Comparison of ENCODE assay signal across 13 mouse cellular contexts in genomic region chr1:168265594-168266390, GRCm38 (mm10).
A peak's percentile ranks its signal among the peaks of the same experiment; 100 is the strongest.
DNase-seq lines count a peak whose midpoint lies in the region; ATAC-seq and TF ChIP-seq lines count a peak whose summit lies in the region.
"Had no signal": no experiment of that assay in that cellular context is flagged by ENCODE, and none has a peak within 500 bp of the region (broad histone marks: within the 10 kb centered on the region; RNA-seq: fewer than 3 reads in every experiment).

No protein-coding gene starts in this region.

- H3K36me3 ChIP-seq in heart, embryonic 15.5 days: no peaks in the 10 kb centered on the region
- H3K36me3 ChIP-seq in midbrain, embryonic 12.5 days: no peaks in the 10 kb centered on the region
- H3K36me3 ChIP-seq in midbrain, embryonic 11.5 days (ENCODE audit: control insufficient read depth, insufficient read depth, low read length): no peaks in the 10 kb centered on the region
- H3K36me3 ChIP-seq in hindbrain, embryonic 12.5 days: no peaks in the 10 kb centered on the region
- H3K36me3 ChIP-seq in midbrain, postnatal 0 days (ENCODE audit: insufficient read depth, low read length): no peaks in the 10 kb centered on the region
- H3K36me3 ChIP-seq: limb, embryonic 13.5 days had no signal

- H3K9ac ChIP-seq in heart, embryonic 15.5 days: no peak overlapping the region
- H3K9ac ChIP-seq in midbrain, embryonic 12.5 days (replicated peaks): no peak overlapping the region
- no peak overlapping the region for H3K9ac ChIP-seq in midbrain, embryonic 11.5 days (ENCODE audit: low read length)
- H3K9ac ChIP-seq in hindbrain, embryonic 12.5 days: no peak overlapping the region; the same call in 1 of the 2 replicates
- H3K9ac ChIP-seq in midbrain, postnatal 0 days (replicated peaks; ENCODE audit: low read length, poor library complexity, severe bottlenecking): no peak overlapping the region
- H3K9ac ChIP-seq: limb, embryonic 13.5 days had no signal

- no peak for DNase-seq in heart, postnatal 14 days
- DNase-seq in midbrain, embryonic 11.5 days (ENCODE audit: low spot score, missing footprints): no peak
- DNase-seq in midbrain, postnatal 0 days (ENCODE audit: low spot score): no peak
- DNase-seq in spleen, postnatal 4 days (ENCODE audit: low spot score in 2 of 2): no peak
- no peak for DNase-seq in gastrocnemius, postnatal 14 days
- DNase-seq: B cell, adult 2 months; heart, postnatal 36 days; layer of hippocampus, postnatal 36 days; thymus, postnatal 36 days had no signal

- H3K9me3 ChIP-seq in heart, embryonic 15.5 days (replicated peaks): no peaks in the 10 kb centered on the region
- no peaks in the 10 kb centered on the region for H3K9me3 ChIP-seq in midbrain, embryonic 12.5 days
- no peaks in the 10 kb centered on the region for H3K9me3 ChIP-seq in midbrain, embryonic 11.5 days (ENCODE audit: control insufficient read depth, low read length)
- no peaks in the 10 kb centered on the region for H3K9me3 ChIP-seq in hindbrain, embryonic 12.5 days (replicated peaks)
- H3K9me3 ChIP-seq in midbrain, postnatal 0 days (ENCODE audit: low read length): no peaks in the 10 kb centered on the region
- H3K9me3 ChIP-seq: limb, embryonic 13.5 days had no signal

- ATAC-seq in heart, embryonic 15.5 days (replicated peaks; ENCODE audit: insufficient number of reproducible peaks, insufficient read depth, low FRiP score, low read depth): peak; percentile 50; the same call in 1 of the 2 replicates
- ATAC-seq in midbrain, embryonic 12.5 days (ENCODE audit: low FRiP score, low read depth): 0 out of 2 replicates have a peak, but pooled peaks have one; percentile 50
- no peak; the same call in 1 of the 2 replicates for ATAC-seq in midbrain, embryonic 11.5 days (ENCODE audit: low FRiP score)
- ATAC-seq in hindbrain, embryonic 12.5 days (ENCODE audit: low FRiP score): peak; percentile 57
- ATAC-seq in midbrain, postnatal 0 days (ENCODE audit: low FRiP score): peak; percentile 27; the same call in 1 of the 2 replicates

- no peak overlapping the region for H3K4me2 ChIP-seq in heart, embryonic 15.5 days
- H3K4me2 ChIP-seq in midbrain, embryonic 12.5 days (replicated peaks): no peak overlapping the region
- H3K4me2 ChIP-seq in midbrain, embryonic 11.5 days: no peak overlapping the region
- H3K4me2 ChIP-seq in hindbrain, embryonic 12.5 days (replicated peaks): 0 out of 2 replicates have a peak overlapping the region, but pooled peaks have one; percentile 1
- H3K4me2 ChIP-seq in midbrain, postnatal 0 days (ENCODE audit: low read depth, low read length, poor library complexity, severe bottlenecking): no peak overlapping the region
- H3K4me2 ChIP-seq: limb, embryonic 13.5 days had no signal

- H3K27ac ChIP-seq in heart, embryonic 15.5 days: no peak overlapping the region
- H3K27ac ChIP-seq in midbrain, embryonic 12.5 days (replicated peaks): peak overlapping the region; percentile 58
- H3K27ac ChIP-seq in midbrain, embryonic 11.5 days (ENCODE audit: low read depth, low read length): no peak overlapping the region
- peak overlapping the region; percentile 48; the same call in 1 of the 2 replicates for H3K27ac ChIP-seq in hindbrain, embryonic 12.5 days
- no peak overlapping the region for H3K27ac ChIP-seq in midbrain, postnatal 0 days (ENCODE audit: low read depth, low read length)
- H3K27ac ChIP-seq: limb, embryonic 13.5 days had no signal

- H3K4me3 ChIP-seq in heart, embryonic 15.5 days: no peak overlapping the region
- H3K4me3 ChIP-seq in midbrain, embryonic 12.5 days: no peak overlapping the region
- no peak overlapping the region for H3K4me3 ChIP-seq in midbrain, embryonic 11.5 days (ENCODE audit: low read depth, low read length)
- H3K4me3 ChIP-seq in hindbrain, embryonic 12.5 days: no peak overlapping the region
- no peak overlapping the region for H3K4me3 ChIP-seq in midbrain, postnatal 0 days (ENCODE audit: low read depth, low read length)
- H3K4me3 ChIP-seq: limb, embryonic 13.5 days had no signal

- H3K27me3 ChIP-seq in heart, embryonic 15.5 days: no peaks in the 10 kb centered on the region
- H3K27me3 ChIP-seq in midbrain, embryonic 12.5 days: no peaks in the 10 kb centered on the region
- H3K27me3 ChIP-seq in midbrain, embryonic 11.5 days (ENCODE audit: control insufficient read depth, insufficient read depth, low read length): no peaks in the 10 kb centered on the region
- no peaks in the 10 kb centered on the region for H3K27me3 ChIP-seq in hindbrain, embryonic 12.5 days
- no peaks in the 10 kb centered on the region for H3K27me3 ChIP-seq in midbrain, postnatal 0 days (ENCODE audit: insufficient read depth, low read length)

- WGBS in heart, embryonic 15.5 days: 68% methylated on average over 12 of the region's 12 CpGs
- 84% methylated on average over 12 of the region's 12 CpGs for WGBS in midbrain, embryonic 12.5 days
- 88% methylated on average over 12 of the region's 12 CpGs for WGBS in midbrain, embryonic 11.5 days
- 81% methylated on average over 12 of the region's 12 CpGs for WGBS in hindbrain, embryonic 12.5 days
- 63% methylated on average over 12 of the region's 12 CpGs for WGBS in midbrain, postnatal 0 days

- intact Hi-C loops in heart, postnatal 14 days (cut with DNase I): loop anchor here (2.0 kb wide), 1 partner anchor 19 kb away; no protein-coding TSS in a partner anchor
- intact Hi-C loops in gastrocnemius, postnatal 14 days (cut with DNase I; ENCODE audit: low total_unique reads): no loop called here

- no peak for TF ChIP-seq CTCF in midbrain, postnatal 0 days (IDR thresholded peaks at IDR 0.05)

- H3K4me1 ChIP-seq in heart, embryonic 15.5 days (replicated peaks): peaks cover 37% of the 10 kb centered on the region
- H3K4me1 ChIP-seq in midbrain, embryonic 12.5 days: peaks cover 36% of the 10 kb centered on the region
- H3K4me1 ChIP-seq in midbrain, embryonic 11.5 days (ENCODE audit: control insufficient read depth, insufficient read depth, low read length): no peaks in the 10 kb centered on the region
- H3K4me1 ChIP-seq in hindbrain, embryonic 12.5 days: peaks cover 33% of the 10 kb centered on the region
- H3K4me1 ChIP-seq in midbrain, postnatal 0 days (ENCODE audit: insufficient read depth, low read length): peaks cover 12% of the 10 kb centered on the region

Comparison
In these comparisons a context has a peak if more than half of its experiments do, and no peak if none do; other contexts are left out.
1. H3K27ac ChIP-seq: peak in midbrain, embryonic 12.5 days (single experiment) and hindbrain, embryonic 12.5 days (single experiment); none in heart, embryonic 15.5 days (single experiment), midbrain, embryonic 11.5 days (single experiment) and midbrain, postnatal 0 days (single experiment).